Mouse (Mus musculus) T-helper 17 cell (primary cell): ENCODE measurements around the gene Nfs1.

Experiments
- in situ Hi-C, 2 experiments: fragments of 300-600 bp; cut with MboI, MseI; formaldehyde crosslinking; loops; 1 replicate in 1 of 2; 2 replicates in 1 of 2; pipeline ENCODE4 v1.15.1; 2025; ENCODE audit warnings: high pct_unique_total_duplicates in 2 of 2

Nfs1 gene

GRCm38 (mm10) chr2:156143953-156144724, at the start of gene Nfs1, which contains the start of gene Romo1:
Nfs1 (minus strand) TSS chr2:156144186.
Romo1 (plus strand) TSS chr2:156144039.
- in situ Hi-C loops: loop anchor here in 1 of 2 experiments (5.0 kb wide), 1 partner anchor 33 kb away; no protein-coding TSS in a partner anchor

- in situ Hi-C loops: loop anchor here in 1 of 2 experiments (5.0 kb wide), 1 partner anchor 64 kb away; no protein-coding TSS in a partner anchor
These were observed 49.3 kb upstream of the Nfs1 start for GRCm38 (mm10) chr2:156193066-156193862.

GRCm38 (mm10) chr2:156192068-156192467, 48.1 kb upstream of the Nfs1 start:
- in situ Hi-C loops: loop anchor here in 1 of 2 experiments (5.0 kb wide), 1 partner anchor 65 kb away; no protein-coding TSS in a partner anchor

- in situ Hi-C loops: loop anchor here in 1 of 2 experiments (5.0 kb wide), 1 partner anchor 66 kb away; no protein-coding TSS in a partner anchor
These were observed 47.6 kb upstream of the Nfs1 start for GRCm38 (mm10) chr2:156191540-156191939.

- in situ Hi-C loops: loop anchor here in 1 of 2 experiments (5.0 kb wide), 1 partner anchor 67 kb away; no protein-coding TSS in a partner anchor
These were observed 46.3 kb upstream of the Nfs1 start for GRCm38 (mm10) chr2:156190004-156190896.

GRCm38 (mm10) chr2:156189241-156189640, 45.3 kb upstream of the Nfs1 start:
- in situ Hi-C loops: loop anchor here in 1 of 2 experiments (5.0 to 10.0 kb wide), 3 partner anchors 68 to 776 kb away; no protein-coding TSS in a partner anchor

GRCm38 (mm10) chr2:156181592-156181991, 37.6 kb upstream of the Nfs1 start:
- in situ Hi-C loops: loop anchor here in 1 of 2 experiments (10.0 kb wide), 2 partner anchors 213 to 783 kb away; no protein-coding TSS in a partner anchor

GRCm38 (mm10) chr2:156180824-156181590, 37.0 kb upstream of the Nfs1 start:
- in situ Hi-C loops: loop anchor here in 1 of 2 experiments (10.0 kb wide), 2 partner anchors 214 to 784 kb away; no protein-coding TSS in a partner anchor

DNA sequence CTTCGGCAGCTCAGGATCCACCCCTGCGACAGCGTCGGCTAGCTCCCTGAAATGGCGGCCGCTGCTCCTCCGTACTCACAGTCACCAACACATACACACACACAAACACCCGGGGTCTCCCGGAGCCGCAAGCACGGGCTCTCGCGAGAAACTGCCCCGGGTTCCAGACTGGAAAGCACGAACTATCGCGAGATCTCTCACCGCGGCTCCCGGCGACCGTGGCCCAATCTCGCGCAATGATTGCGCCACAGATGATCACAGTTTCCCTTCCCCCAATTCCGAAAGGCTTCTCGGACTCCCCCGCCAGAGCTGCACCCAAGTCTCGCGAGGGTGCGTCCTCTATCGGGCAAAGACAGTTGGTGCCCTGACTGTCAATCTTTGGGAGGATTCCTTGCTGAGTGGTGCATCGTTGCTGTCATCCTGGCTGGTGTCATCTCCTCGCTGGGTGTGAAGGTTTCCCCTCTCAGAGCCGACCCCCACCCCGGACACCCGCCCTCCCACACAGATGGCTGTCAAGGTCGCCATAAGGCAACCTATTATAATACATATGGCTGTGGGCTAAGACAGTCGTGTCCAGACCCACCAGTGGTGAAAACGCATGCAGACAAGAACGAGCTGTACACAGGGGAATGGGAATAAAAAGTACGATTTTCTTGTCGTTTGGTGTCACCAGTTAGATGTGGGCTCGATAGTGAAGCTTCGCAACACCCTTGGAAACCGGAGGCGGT, 36.3 kb upstream of the Nfs1 start, which contains the start of gene Rbm39:
TSS of gene Rbm39 (minus strand) at position 145 of the 728 bp plus-strand sequence.
- in situ Hi-C loops: loop anchor here in 1 of 2 experiments (10.0 kb wide), 2 partner anchors 215 to 785 kb away; no protein-coding TSS in a partner anchor

DNA sequence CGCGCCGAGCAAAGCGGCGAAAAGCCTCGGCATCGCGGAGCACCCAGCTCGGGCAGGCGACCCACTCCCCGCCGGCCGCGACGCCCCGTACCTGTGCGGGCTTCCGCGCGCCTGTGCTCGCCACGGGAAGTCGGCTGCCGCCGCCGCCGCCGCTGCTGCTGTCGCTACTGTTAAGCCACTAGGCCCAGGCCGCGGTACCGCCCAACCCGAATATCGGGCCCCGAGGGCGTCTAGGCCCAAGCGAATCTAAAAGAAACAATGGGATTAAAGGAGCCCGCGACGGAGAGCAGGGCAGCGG, 35.8 kb upstream of the Nfs1 start:
- in situ Hi-C loops: loop anchor here in 1 of 2 experiments (5.0 to 10.0 kb wide), 3 partner anchors 37 to 785 kb away; partner anchors contain the start of genes Nfs1 and Romo1

DNA sequence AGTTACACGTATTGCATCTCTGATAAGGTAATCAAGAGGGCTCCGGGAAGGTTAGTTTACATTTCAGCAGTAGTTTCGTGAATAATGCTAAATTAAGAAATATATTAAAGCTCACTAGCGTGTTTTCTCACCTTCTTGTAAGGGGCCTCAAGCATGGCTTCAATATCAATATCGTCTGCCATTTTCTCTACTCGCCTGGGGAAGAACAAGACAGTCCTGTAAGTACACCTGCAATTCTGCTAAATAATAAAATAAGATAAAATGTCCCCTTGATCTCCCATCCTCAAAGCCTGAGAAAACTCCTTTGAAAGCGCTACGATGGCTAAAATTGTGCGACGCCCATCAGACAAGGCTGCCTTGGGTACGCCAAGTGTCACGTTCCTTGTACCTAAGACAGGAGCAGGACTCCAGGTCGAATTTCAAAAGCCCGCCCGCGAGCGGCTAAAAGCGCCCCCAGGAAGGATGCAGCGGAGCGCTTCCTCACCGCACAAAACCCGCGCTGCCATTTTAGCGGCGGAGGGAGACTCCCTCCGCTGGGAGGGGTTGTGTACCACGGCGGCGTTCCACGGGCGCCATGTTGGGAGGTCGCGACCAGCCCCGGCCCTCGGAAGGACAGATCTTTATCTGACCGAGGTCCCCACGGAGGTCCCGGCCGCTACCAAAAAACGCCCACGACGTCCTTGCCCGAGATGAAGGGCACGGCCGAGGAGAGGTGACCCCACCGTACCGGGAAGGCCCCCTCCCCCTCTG, 35.2 kb upstream of the Nfs1 start:
- in situ Hi-C loops: loop anchor here in 1 of 2 experiments (5.0 kb wide), 1 partner anchor 37 kb away; the partner anchor contains the start of genes Nfs1 and Romo1

GRCm38 (mm10) chr2:156177651-156178050, 33.7 kb upstream of the Nfs1 start:
- in situ Hi-C loops: loop anchor here in 1 of 2 experiments (5.0 kb wide), 1 partner anchor 35 kb away; the partner anchor contains the start of genes Nfs1 and Romo1

DNA sequence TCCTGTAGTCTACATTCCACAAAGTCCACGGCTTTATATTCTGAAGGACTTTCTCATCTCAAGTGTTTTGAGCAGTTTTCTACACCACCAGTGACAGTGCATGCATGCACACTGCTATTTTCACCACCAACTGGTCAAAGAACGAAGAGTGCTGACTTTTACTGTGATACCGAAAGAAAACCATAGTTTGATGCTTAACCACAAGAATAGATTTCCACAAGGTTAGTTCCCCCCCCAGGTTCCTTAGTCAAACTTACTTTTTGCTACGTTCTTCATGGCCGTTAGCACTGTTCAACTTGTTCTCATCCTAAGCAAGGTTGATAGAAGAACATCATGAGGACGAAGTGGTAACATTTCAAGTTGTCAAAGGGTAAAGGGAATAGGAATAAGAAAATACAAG, 33.1 kb upstream of the Nfs1 start:
- in situ Hi-C loops: loop anchor here in 1 of 2 experiments (5.0 kb wide), 1 partner anchor 35 kb away; the partner anchor contains the start of genes Nfs1 and Romo1

GRCm38 (mm10) chr2:156166557-156166956, 22.6 kb upstream of the Nfs1 start:
- in situ Hi-C loops: loop anchor here in 1 of 2 experiments (10.0 kb wide), 1 partner anchor 1292 kb away; no protein-coding TSS in a partner anchor

DNA sequence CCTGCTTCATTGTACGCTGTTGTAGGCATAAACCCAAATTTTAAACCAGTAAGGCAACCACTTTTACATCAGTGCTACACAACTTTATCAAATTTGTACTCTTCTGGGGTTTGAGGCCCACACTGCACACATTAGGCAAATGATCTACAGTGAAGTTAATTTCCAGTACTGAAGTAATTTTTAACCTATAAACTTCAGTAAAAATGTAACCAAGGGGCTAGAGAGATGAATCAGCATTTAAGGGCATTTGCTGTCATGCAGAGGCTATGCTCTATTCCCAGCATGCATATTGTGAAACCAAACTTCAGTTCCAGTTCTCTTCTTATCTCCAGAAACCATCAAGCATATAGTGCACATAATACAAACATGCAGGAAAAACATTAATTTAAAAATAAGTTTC, 21.5 kb upstream of the Nfs1 start:
- in situ Hi-C loops: loop anchor here in 1 of 2 experiments (10.0 kb wide), 1 partner anchor 1291 kb away; no protein-coding TSS in a partner anchor

- in situ Hi-C loops: no loop called here
These were observed 7.6 kb upstream of the Nfs1 start for GRCm38 (mm10) chr2:156151538-156151937.

GRCm38 (mm10) chr2:156147316-156147915, 3.4 kb upstream of the Nfs1 start:
- in situ Hi-C loops: no loop called here
